Comparison of ENCODE assay signal across 30 mouse cellular contexts in genomic region chr4:41447595-41447994, GRCm38 (mm10). TPM values are rescaled to one million over a fixed set of nuclear protein-coding genes. Genes with fewer than 3 reads are reported as not detected.
"Had no signal": no experiment of that assay in that cellular context is flagged by ENCODE, and none has a peak within 500 bp of the region (broad histone marks: within the 10 kb centered on the region; RNA-seq: fewer than 3 reads in every experiment).

No protein-coding gene starts in this region.

- H3K36me3 ChIP-seq: heart, embryonic 15.5 days; hindbrain, embryonic 12.5 days; hindbrain, embryonic 13.5 days; hindbrain, embryonic 15.5 days; intestine, embryonic 15.5 days had no signal

- H3K4me3 ChIP-seq: heart, embryonic 10.5 days; heart, embryonic 12.5 days; heart, embryonic 13.5 days; heart, embryonic 15.5 days; hindbrain, embryonic 10.5 days; hindbrain, embryonic 12.5 days; hindbrain, embryonic 13.5 days; hindbrain, embryonic 15.5 days; intestine, embryonic 15.5 days; kidney, embryonic 15.5 days; layer of hippocampus, adult 2 months had no signal

- H3K27me3 ChIP-seq: heart, embryonic 12.5 days; heart, embryonic 13.5 days; heart, embryonic 15.5 days; hindbrain, embryonic 12.5 days; hindbrain, embryonic 13.5 days; hindbrain, embryonic 15.5 days; intestine, embryonic 15.5 days; kidney, embryonic 15.5 days had no signal

- H3K4me2 ChIP-seq: heart, embryonic 11.5 days; heart, embryonic 12.5 days; heart, embryonic 13.5 days; heart, embryonic 15.5 days; hindbrain, embryonic 12.5 days; hindbrain, embryonic 13.5 days; hindbrain, embryonic 14.5 days; hindbrain, embryonic 15.5 days; intestine, embryonic 15.5 days; kidney, embryonic 15.5 days had no signal

- DNase-seq: heart, postnatal 10 days; heart, postnatal 14 days; heart, postnatal 36 days; heart, postnatal 4 days; kidney, adult 11 months; kidney, adult 18-20 months; kidney, adult 2 months; kidney, adult 8-10 months; kidney, adult 9 months; kidney, postnatal 10 days; kidney, postnatal 14 days; kidney, postnatal 25 days; kidney, postnatal 36 days; kidney, postnatal 4 days; layer of hippocampus, adult 9-11 months; layer of hippocampus, postnatal 36 days had no signal

RNA-seq across cellular contexts. Expression of gene AI464131, which starts 55.3 kb away (rescaled TPM):
- polyA plus RNA-seq: inflammation-experienced regulatory T-cells, adult 6 months had no signal
